Mouse (Mus musculus) E14TG2a.4 (cell line): ENCODE data around the gene Vmo1.
"Not testable (repeated sequence)": the region's sequence is repeated elsewhere in the genome, so short reads cannot be mapped to it uniquely, and the experiment has no call there.

Experiments
- H3K27me3 ChIP-seq: 2 replicates; pipeline ENCODE4 v1.6.1; 2014; ENCODE audit warnings: low read length, control low read depth; ENCODE audit not compliant: insufficient read depth
- H3K36me3 ChIP-seq: 2 replicates; pipeline ENCODE4 v1.6.1; 2014; ENCODE audit warnings: low read length, control low read depth; ENCODE audit not compliant: insufficient read depth
- H3K4me1 ChIP-seq: replicated peaks from 2 replicates; pipeline ENCODE4 v1.6.1; 2014; ENCODE audit warnings: low read depth, low read length, control low read depth
- H3K4me3 ChIP-seq: replicated peaks from 2 replicates; pipeline ENCODE4 v1.5.1; 2014; ENCODE audit warnings: mild to moderate bottlenecking, low read length
- H3K9me3 ChIP-seq: 2 replicates; pipeline ENCODE4 v1.6.1; 2014; ENCODE audit warnings: low read length, control low read depth
- CTCF ChIP-seq: conservative IDR thresholded peaks from 2 replicates; pipeline ENCODE4 v1.5.1; 2014; ENCODE audit warnings: low read length
- NANOG ChIP-seq: IDR thresholded peaks from 2 replicates; pipeline ENCODE4 v1.6.1; 2014; ENCODE audit warnings: borderline replicate concordance, low read length, mixed read lengths
- POU5F1 ChIP-seq: IDR thresholded peaks from 2 replicates; pipeline ENCODE4 v1.6.1; 2014; ENCODE audit warnings: low read length, borderline replicate concordance

The Vmo1 gene

GRCm38 (mm10) chr11:70525184-70525678 lies 10.8 kb upstream of the Vmo1 start, which contains the start of gene Psmb6:
Gene Psmb6 (plus strand): TSS chr11:70525367.
- Histone ChIP-seq H3K27me3 (peaks cover 8% of the 10 kb centered on the region), H3K9me3 (no peaks in the 10 kb centered on the region), H3K4me1 (peaks cover 42% of the 10 kb centered on the region), H3K36me3 (peaks cover 38% of the 10 kb centered on the region), H3K4me3 (peak within 1 kb of the TSS; percentile 99)
- no peak for TF ChIP-seq POU5F1
- no peak for TF ChIP-seq CTCF
- TF ChIP-seq NANOG: no peak

GRCm38 (mm10) chr11:70524782-70525181 lies 10.4 kb upstream of the Vmo1 start:
- Histone ChIP-seq H3K4me3 (peak overlapping the region; percentile 99), H3K4me1 (peaks cover 46% of the 10 kb centered on the region), H3K36me3 (peaks cover 38% of the 10 kb centered on the region), H3K9me3 (no peaks in the 10 kb centered on the region), H3K27me3 (peaks cover 13% of the 10 kb centered on the region)
- TF ChIP-seq CTCF: no peak
- no peak for TF ChIP-seq NANOG
- no peak for TF ChIP-seq POU5F1

- H3K9me3 ChIP-seq, H3K4me3 ChIP-seq: not testable (repeated sequence)
- H3K27me3 ChIP-seq: peaks cover 26% of the 10 kb centered on the region
- peaks cover 57% of the 10 kb centered on the region for H3K4me1 ChIP-seq
- peaks cover 27% of the 10 kb centered on the region for H3K36me3 ChIP-seq
Observed at GRCm38 (mm10) chr11:70523306-70523989, 9.0 kb upstream of the Vmo1 start.

GRCm38 (mm10) chr11:70520178-70520769 lies 5.9 kb upstream of the Vmo1 start:
- H3K4me3 ChIP-seq: peak overlapping the region; percentile 78
- peaks cover 41% of the 10 kb centered on the region for H3K4me1 ChIP-seq
- no peaks in the 10 kb centered on the region for H3K36me3 ChIP-seq
- TF ChIP-seq NANOG: no peak
- no peak for TF ChIP-seq POU5F1
- TF ChIP-seq CTCF: no peak
- no peaks in the 10 kb centered on the region for H3K9me3 ChIP-seq
- peaks cover 27% of the 10 kb centered on the region for H3K27me3 ChIP-seq

- TF ChIP-seq POU5F1 (no peak), NANOG (no peak), CTCF (no peak)
- Histone ChIP-seq H3K9me3 (no peaks in the 10 kb centered on the region), H3K4me1 (peaks cover 38% of the 10 kb centered on the region), H3K4me3 (peak within 1 kb of the TSS; percentile 78), H3K36me3 (no peaks in the 10 kb centered on the region), H3K27me3 (peaks cover 30% of the 10 kb centered on the region)
Observed at GRCm38 (mm10) chr11:70518923-70519322, 4.5 kb upstream of the Vmo1 start, which contains the start of gene Gltpd2. Gene Gltpd2 (plus strand): TSS chr11:70519196.

DNA sequence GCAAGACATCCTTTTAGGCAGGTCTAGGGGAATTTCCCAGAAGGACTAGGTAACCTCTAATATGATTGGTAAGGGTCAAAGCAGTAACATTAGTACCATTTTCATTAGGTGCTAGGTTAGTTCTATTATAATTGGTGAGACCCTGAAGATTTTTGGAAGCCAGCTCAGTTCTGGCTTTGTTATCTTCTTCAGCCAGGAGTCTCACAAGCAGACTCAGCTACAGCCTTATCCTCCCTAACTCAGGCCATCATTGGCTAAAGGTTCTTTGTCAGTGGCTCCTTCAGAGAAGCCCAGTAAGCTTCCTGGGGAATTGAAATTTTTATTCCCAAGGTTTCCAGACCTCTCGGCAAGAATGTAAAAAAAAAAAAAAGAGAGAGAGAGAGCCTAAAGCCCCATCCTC lies 4.0 kb upstream of the Vmo1 start:
- H3K36me3 ChIP-seq: no peaks in the 10 kb centered on the region
- peaks cover 39% of the 10 kb centered on the region for H3K4me1 ChIP-seq
- peaks cover 34% of the 10 kb centered on the region for H3K27me3 ChIP-seq
- H3K4me3 ChIP-seq: no peak overlapping the region
- no peaks in the 10 kb centered on the region for H3K9me3 ChIP-seq
- TF ChIP-seq POU5F1 (no peak), NANOG (no peak), CTCF (no peak)

DNA sequence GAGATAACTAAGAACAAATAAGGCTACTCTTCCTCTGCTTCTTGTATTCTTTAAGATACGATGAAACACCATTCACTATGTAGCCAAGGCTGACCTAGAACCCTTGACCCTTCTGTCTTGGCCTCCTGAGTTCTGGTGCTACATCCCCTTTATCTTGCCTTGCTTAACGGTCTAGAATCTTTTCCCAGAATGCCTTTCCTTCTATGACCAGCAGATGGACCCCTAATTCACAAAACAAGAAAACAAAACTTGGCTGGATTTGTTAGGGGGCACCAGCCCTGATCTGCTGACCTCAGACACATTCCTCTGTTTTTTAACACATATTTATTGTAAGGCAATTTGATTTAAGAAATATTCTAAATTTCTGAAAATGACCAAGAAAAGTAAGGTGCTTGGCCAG lies 1.9 kb upstream of the Vmo1 start:
- H3K9me3 ChIP-seq: no peaks in the 10 kb centered on the region
- peaks cover 36% of the 10 kb centered on the region for H3K27me3 ChIP-seq
- H3K4me1 ChIP-seq: peaks cover 32% of the 10 kb centered on the region
- TF ChIP-seq NANOG: no peak
- TF ChIP-seq POU5F1: no peak
- peak; percentile 74 for TF ChIP-seq CTCF
- H3K4me3 ChIP-seq: no peak overlapping the region
- H3K36me3 ChIP-seq: no peaks in the 10 kb centered on the region

DNA sequence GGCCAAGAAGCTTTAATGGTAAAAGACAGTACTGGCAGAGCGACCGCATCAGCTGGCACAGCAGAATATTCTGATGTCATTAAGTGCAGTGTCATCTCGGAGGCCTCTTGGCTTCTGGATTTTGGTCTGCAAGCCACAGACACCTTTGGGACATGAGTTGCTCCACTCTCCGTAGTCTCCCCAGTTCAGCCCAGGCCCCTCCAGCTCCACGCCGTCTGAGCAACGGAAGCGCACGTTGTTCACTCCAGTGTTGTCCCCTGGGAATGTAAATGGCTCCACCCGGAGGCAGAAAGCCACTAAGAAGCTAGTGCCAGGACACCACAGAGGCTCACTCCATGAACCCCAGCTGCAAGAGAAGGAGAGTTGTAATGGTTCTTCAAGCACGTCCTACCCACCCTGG lies 896 bp downstream of the Vmo1 start:
- Histone ChIP-seq H3K4me1 (peaks cover 28% of the 10 kb centered on the region), H3K27me3 (peaks cover 11% of the 10 kb centered on the region; the same call in 1 of the 2 replicates), H3K9me3 (no peaks in the 10 kb centered on the region), H3K4me3 (no peak overlapping the region), H3K36me3 (no peaks in the 10 kb centered on the region)
- TF ChIP-seq CTCF (no peak), NANOG (no peak), POU5F1 (no peak)
